Mouse (Mus musculus): Measurements from ENCODE around the gene Dock3.
A peak's percentile ranks its signal among the peaks of the same experiment; 100 is the strongest.
"Not testable (repeated sequence)": the region's sequence is repeated elsewhere in the genome, so short reads cannot be mapped to it uniquely, and the experiment has no call there.

Dock3 gene

GRCm38 (mm10) chr9:107255596-107255995 is 23.9 kb upstream of the Dock3 start:
- DNase-seq = no peak

GRCm38 (mm10) chr9:107254925-107255324 is 23.2 kb upstream of the Dock3 start:
- DNase-seq = no peak

- no peak for DNase-seq
Measured at GRCm38 (mm10) chr9:107254476-107254875, 22.8 kb upstream of the Dock3 start.

GRCm38 (mm10) chr9:107252164-107252563 is 20.5 kb upstream of the Dock3 start:
- no peak for DNase-seq

- no peak for DNase-seq
Measured at GRCm38 (mm10) chr9:107250416-107251337, 19.0 kb upstream of the Dock3 start.

GRCm38 (mm10) chr9:107249154-107249553 is 17.4 kb upstream of the Dock3 start:
- no peak for DNase-seq

GRCm38 (mm10) chr9:107246170-107246569 is 14.5 kb upstream of the Dock3 start:
- peak; percentile 16 for DNase-seq

- no peak for DNase-seq
Measured at GRCm38 (mm10) chr9:107245311-107245710, 13.6 kb upstream of the Dock3 start.

GRCm38 (mm10) chr9:107236151-107236550 is 4.4 kb upstream of the Dock3 start:
- no peak for DNase-seq

- DNase-seq = no peak
Measured at GRCm38 (mm10) chr9:107235261-107235660, 3.6 kb upstream of the Dock3 start.

- no peak for DNase-seq
Measured at GRCm38 (mm10) chr9:107232140-107232539, 431 bp upstream of the Dock3 start.

- DNase-seq = no peak
Measured at GRCm38 (mm10) chr9:107230991-107231538, 644 bp downstream of the Dock3 start.

GRCm38 (mm10) chr9:107224597-107224996 is 7.1 kb downstream of the Dock3 start:
- no peak for DNase-seq

- not testable (repeated sequence) for DNase-seq
Measured at GRCm38 (mm10) chr9:107174831-107175230, 56.9 kb downstream of the Dock3 start.

GRCm38 (mm10) chr9:107165792-107166191 is 65.9 kb downstream of the Dock3 start:
- no peak for DNase-seq

- no peak for DNase-seq
Measured at GRCm38 (mm10) chr9:107164825-107165224, 66.9 kb downstream of the Dock3 start.

GRCm38 (mm10) chr9:107156388-107156787 is 75.3 kb downstream of the Dock3 start:
- not testable (repeated sequence) for DNase-seq

GRCm38 (mm10) chr9:107112791-107113190 is 118.9 kb downstream of the Dock3 start:
- DNase-seq = no peak

GRCm38 (mm10) chr9:107112056-107112455 is 119.7 kb downstream of the Dock3 start:
- DNase-seq = no peak

GRCm38 (mm10) chr9:107099487-107099886 is 132.2 kb downstream of the Dock3 start:
- DNase-seq = no peak

GRCm38 (mm10) chr9:107089451-107089850 is 142.3 kb downstream of the Dock3 start:
- DNase-seq = not testable (repeated sequence)

- DNase-seq = no peak
Measured at GRCm38 (mm10) chr9:107087531-107087930, 144.2 kb downstream of the Dock3 start.

GRCm38 (mm10) chr9:107037947-107038346 is 193.8 kb downstream of the Dock3 start:
- no peak for DNase-seq

- no peak for DNase-seq
Measured at GRCm38 (mm10) chr9:107027586-107027985, 204.1 kb downstream of the Dock3 start.

All from lung, postnatal 14 days (tissue).